Mouse (Mus musculus) midbrain, embryonic 15.5 days (tissue): ENCODE measurements at regions not wholly inside any gene's neighbourhood (a gene's known extent, or its start where the extent isn't known, plus 50 kb on each side); places are given as distances from the start of the nearest gene placed in this dataset.

Source experiments
- ATAC-seq: fragments of 200-750 bp; cut with Nextera tagmentation; replicated peaks from 2 replicates; pipeline ENCODE4 v1.8.0; 2017; ENCODE audit warnings: moderate TSS enrichment
- H3K27ac ChIP-seq: fragments of 300-500 bp; sonication (generic); 2 replicates; pipeline ENCODE4 v1.5.1; 2015; ENCODE audit warnings: mild to moderate bottlenecking, inconsistent platforms
- H3K27me3 ChIP-seq: fragments of 300-500 bp; sonication (generic); replicated peaks from 2 replicates; pipeline ENCODE4 v1.6.1; 2015; ENCODE audit warnings: inconsistent platforms
- H3K36me3 ChIP-seq: fragments of 300-500 bp; sonication (generic); replicated peaks from 2 replicates; pipeline ENCODE4 v1.6.1; 2015; ENCODE audit warnings: inconsistent platforms
- H3K4me1 ChIP-seq: fragments of 300-500 bp; sonication (generic); 2 replicates; pipeline ENCODE4 v1.6.1; 2015; ENCODE audit warnings: inconsistent platforms
- H3K4me2 ChIP-seq: fragments of 300-500 bp; sonication (generic); 2 replicates; pipeline ENCODE4 v1.6.1; 2015; ENCODE audit warnings: inconsistent platforms, mild to moderate bottlenecking, moderate library complexity
- H3K4me3 ChIP-seq: fragments of 300-500 bp; sonication (generic); 2 replicates; pipeline ENCODE4 v1.5.1; 2015; ENCODE audit warnings: mild to moderate bottlenecking, inconsistent platforms
- H3K9ac ChIP-seq: fragments of 300-500 bp; sonication (generic); 2 replicates; pipeline ENCODE4 v1.6.1; 2015; ENCODE audit warnings: mild to moderate bottlenecking, inconsistent platforms
- H3K9me3 ChIP-seq: fragments of 300-500 bp; sonication (generic); 2 replicates; pipeline ENCODE4 v1.6.1; 2016; ENCODE audit warnings: inconsistent platforms
- WGBS: fragments of 180-500 bp; shearing (Covaris S2); methylation state at CpG from one replicate; pipeline ENCODE4 v1.1.7; 2015; ENCODE audit warnings: mixed read lengths; 5-methylcytosine and 5-hydroxymethylcytosine counted together

DNA sequence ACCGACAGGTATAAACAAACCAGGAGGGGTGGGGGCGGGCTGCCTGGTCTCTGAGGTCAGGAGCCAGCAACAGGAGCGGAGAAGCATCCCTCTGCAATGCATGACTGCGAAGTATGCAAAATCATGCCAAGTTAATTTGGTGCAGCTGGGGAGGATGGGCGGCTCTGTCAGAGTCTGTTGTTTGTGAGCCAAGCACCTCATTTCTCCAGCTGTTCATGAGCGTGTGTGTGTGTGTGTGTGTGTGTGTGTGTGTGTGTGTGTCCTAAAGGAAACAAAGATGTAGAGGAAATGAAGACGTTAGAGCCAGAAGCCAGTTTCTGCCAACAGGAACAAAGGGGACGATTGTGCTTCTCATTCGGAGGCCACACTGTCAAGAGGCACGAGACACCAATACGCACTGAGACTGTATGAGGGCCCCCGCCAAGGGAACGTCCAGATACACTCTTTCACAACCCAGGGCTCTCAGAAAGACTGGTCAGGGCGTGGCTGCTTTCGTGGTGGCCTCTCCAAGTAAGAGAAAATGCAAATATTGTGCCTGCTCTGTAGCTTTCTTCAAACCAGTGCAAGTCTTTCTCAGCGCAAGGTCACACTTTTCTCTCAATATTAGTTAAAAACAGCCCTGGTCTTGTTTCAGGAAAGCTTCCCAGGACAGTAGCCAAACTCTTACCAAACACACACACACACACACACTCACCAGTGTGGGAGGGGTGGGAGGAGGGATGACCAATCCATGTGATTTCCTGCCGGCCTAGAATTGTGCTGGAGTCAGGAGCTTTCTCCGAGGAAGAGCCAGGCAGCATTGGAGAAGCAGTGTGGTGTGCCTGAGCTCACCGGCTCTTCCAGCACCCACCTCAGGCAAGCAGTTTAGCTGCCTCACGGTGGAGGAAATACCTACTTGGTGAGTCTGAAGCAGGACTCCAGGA is 80.8 kb downstream of the Vcpkmt start:
- peak overlapping the region; percentile 68 for H3K27ac ChIP-seq
- no peaks in the 10 kb centered on the region for H3K27me3 ChIP-seq
- no peak overlapping the region for H3K9ac ChIP-seq
- WGBS, result 17% methylated on average over 20 of the region's 20 CpGs
- peak overlapping the region; percentile 29; the same call in 1 of the 2 replicates for H3K4me2 ChIP-seq
- ATAC-seq, result peak; percentile 86
- H3K4me1 ChIP-seq, result peaks cover 20% of the 10 kb centered on the region
- H3K9me3 ChIP-seq, result no peaks in the 10 kb centered on the region
- H3K36me3 ChIP-seq, result no peaks in the 10 kb centered on the region
- H3K4me3 ChIP-seq, result no peak overlapping the region

DNA sequence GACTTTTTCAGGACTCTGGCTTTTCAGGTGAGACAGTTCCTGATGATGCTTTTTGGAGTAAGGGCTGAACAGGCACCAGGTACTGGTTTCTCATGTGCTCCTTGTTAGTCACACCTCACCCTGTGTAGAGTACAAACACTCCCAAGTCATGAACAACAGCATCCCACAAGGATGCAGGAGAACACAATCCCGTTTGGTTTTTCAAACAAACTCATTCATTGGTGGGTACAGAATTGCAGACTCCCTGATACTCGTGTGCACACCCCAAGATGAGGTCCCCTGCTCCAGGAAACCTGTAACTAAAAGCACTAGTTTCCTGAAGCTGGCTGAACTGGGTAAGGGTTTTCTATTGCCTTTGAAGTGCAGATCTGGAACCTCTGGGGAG is 81.5 kb downstream of the Vcpkmt start:
- Histone ChIP-seq H3K27me3 (no peaks in the 10 kb centered on the region), H3K9ac (no peak overlapping the region), H3K4me3 (no peak overlapping the region), H3K4me1 (peaks cover 20% of the 10 kb centered on the region), H3K4me2 (peak overlapping the region; percentile 29; the same call in 1 of the 2 replicates), H3K9me3 (no peaks in the 10 kb centered on the region), H3K36me3 (no peaks in the 10 kb centered on the region), H3K27ac (peak overlapping the region; percentile 68; the same call in 1 of the 2 replicates)
- no peak for ATAC-seq
- 39% methylated on average over 2 of the region's 2 CpGs for WGBS

DNA sequence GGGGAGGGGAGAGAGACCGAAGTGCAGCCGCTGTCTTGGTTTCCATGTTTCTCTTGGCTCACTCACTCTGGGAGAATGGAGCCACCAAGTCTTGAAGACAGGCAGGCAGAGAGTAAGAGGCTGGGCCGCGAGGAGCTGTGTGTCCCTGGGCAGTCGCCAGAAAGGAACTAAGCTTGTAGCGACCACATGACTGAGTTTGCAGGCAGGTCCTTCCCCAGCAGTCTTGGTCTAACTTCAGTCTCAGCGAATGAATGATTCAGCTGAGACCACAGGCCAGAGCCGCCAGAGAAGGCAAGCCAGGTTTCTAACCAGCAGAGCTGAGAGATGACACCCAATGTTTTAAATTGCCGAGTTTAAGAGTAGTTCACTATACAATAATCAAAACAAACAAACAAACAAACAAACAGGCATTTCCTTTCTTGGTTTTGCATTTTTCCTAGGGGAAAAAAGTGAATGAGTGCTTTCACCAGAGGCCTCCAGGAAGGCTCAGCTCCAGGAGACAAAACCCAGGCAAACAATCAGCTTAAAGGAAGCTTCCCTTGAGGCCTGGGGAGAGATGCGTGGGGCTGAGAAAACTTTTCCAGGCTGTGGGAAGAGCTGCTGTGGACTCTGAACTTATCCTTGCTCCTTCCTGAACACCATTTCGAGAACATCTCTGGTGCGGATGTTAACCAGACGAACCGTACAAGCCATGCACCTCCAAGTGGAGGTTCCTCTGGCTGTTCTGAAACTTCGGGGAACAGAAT is 82.1 kb downstream of the Vcpkmt start:
- peaks cover 20% of the 10 kb centered on the region for H3K4me1 ChIP-seq

DNA sequence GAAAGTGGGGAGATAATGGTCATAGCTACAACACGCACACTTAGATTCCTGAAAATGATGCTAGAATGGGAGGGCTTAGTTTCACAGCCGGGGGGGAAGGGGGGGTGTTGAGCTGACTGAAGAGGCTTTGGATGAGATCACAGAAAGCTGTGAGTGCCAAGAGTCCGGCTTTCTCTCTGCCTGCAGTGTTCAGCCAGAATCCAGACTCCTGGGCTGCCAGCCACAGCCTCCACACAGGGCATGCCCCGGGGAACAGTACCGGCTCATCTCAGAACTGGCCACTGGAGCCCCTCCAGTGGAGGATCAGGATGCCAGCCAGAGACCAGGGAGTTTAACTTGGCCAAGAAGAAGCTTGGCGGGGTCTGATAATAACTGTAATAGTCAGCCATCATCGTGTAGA is 85.7 kb downstream of the Vcpkmt start:
- H3K9me3 ChIP-seq, result no peaks in the 10 kb centered on the region
- no peak overlapping the region for H3K4me2 ChIP-seq
- no peak overlapping the region for H3K9ac ChIP-seq
- no peak overlapping the region for H3K27ac ChIP-seq
- WGBS, result 62% methylated on average over 7 of the region's 7 CpGs
- no peak overlapping the region for H3K4me3 ChIP-seq
- peak; percentile 57 for ATAC-seq
- H3K27me3 ChIP-seq, result no peaks in the 10 kb centered on the region
- no peaks in the 10 kb centered on the region for H3K36me3 ChIP-seq
- peaks cover 14% of the 10 kb centered on the region for H3K4me1 ChIP-seq

More for the DNA sequence above, 82.1 kb downstream of the Vcpkmt start:
- no peaks in the 10 kb centered on the region for H3K27me3 ChIP-seq
- 75% methylated on average over 15 of the region's 15 CpGs for WGBS
- H3K27ac ChIP-seq, result no peak overlapping the region
- H3K4me2 ChIP-seq, result no peak overlapping the region
- no peaks in the 10 kb centered on the region for H3K9me3 ChIP-seq
- H3K9ac ChIP-seq, result no peak overlapping the region
- H3K4me3 ChIP-seq, result no peak overlapping the region
- ATAC-seq, result no peak
- no peaks in the 10 kb centered on the region for H3K36me3 ChIP-seq

DNA sequence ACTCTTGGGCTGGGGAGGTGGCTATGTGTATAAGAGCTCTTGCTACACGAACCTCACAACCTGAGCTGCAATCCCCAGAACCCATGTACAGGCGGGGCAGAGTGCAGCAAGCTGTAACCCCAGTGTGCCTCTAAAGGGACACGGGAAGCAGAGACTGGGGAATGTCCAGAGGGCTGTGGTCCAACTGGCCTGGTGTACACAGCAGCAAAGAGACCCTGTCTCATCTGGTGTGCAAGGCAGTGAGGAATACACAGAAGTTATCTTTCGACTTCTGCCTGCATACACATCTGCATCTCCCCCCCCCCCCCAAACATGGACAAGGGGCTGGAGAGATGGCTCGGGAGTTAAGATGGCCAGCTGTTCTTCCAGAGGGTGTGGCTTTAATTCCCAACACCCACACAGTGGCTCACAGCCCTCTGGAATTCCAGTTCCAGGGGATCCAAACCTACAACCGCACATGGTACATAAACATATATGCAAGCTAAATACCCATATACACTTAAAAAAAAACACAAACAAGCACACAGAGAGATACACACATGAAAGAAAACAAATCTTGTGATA is 86.4 kb downstream of the Vcpkmt start:
- Histone ChIP-seq H3K27me3 (no peaks in the 10 kb centered on the region), H3K4me2 (no peak overlapping the region), H3K27ac (no peak overlapping the region), H3K4me3 (no peak overlapping the region), H3K4me1 (peaks cover 7% of the 10 kb centered on the region), H3K36me3 (no peaks in the 10 kb centered on the region), H3K9ac (no peak overlapping the region), H3K9me3 (no peaks in the 10 kb centered on the region)
- 74% methylated on average over 6 of the region's 6 CpGs for WGBS
- no peak for ATAC-seq

DNA sequence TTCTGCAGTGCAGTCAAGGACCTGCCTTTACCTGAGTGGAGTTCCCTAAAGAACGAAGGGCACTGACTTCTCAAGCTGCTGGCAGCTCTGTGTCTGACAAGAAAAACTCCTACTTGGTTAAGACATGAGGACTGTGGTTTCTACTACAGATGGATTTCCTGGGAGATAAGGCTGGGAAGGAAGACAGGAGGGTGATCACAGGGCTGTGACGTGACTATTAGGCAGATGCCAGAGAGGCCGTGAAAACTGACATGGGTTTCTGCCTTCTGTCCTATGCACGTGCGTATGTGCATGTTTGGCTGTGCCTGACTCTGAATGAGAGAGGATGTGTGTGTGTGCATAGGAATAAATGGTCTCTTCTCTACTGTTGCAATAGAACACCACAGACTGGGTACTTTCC is 87.1 kb downstream of the Vcpkmt start:
- H3K27me3 ChIP-seq, result no peaks in the 10 kb centered on the region
- H3K4me1 ChIP-seq, result peaks cover 4% of the 10 kb centered on the region; the same call in 1 of the 2 replicates
- H3K4me3 ChIP-seq, result no peak overlapping the region
- H3K4me2 ChIP-seq, result no peak overlapping the region
- H3K27ac ChIP-seq, result no peak overlapping the region
- ATAC-seq, result no peak
- H3K9me3 ChIP-seq, result no peaks in the 10 kb centered on the region
- 84% methylated on average over 5 of the region's 5 CpGs for WGBS
- H3K9ac ChIP-seq, result no peak overlapping the region
- H3K36me3 ChIP-seq, result no peaks in the 10 kb centered on the region

DNA sequence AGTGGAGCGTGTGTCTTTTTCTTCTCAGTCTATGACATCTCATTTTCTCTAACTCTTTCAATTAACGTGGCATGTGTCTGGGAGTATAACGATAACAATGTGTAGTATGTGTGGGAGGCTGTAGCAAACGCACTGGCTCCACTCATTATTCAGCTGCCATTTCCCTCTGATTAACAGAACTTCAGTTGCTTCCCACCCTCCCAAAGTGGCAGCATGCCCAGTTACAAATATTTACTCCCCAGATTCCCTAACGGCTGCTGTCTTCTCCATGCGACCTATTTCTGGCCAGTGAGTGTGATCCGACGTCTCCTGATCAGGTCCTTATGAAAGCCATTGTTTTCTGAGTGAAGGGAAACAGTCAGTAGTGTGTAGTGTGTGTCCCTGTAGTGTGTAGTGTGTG is 88.2 kb downstream of the Vcpkmt start:
- H3K36me3 ChIP-seq, result no peaks in the 10 kb centered on the region
- no peaks in the 10 kb centered on the region for H3K9me3 ChIP-seq
- ATAC-seq, result no peak
- no peaks in the 10 kb centered on the region for H3K27me3 ChIP-seq
- no peak overlapping the region for H3K9ac ChIP-seq
- H3K4me3 ChIP-seq, result no peak overlapping the region
- peaks cover 4% of the 10 kb centered on the region; the same call in 1 of the 2 replicates for H3K4me1 ChIP-seq
- no peak overlapping the region for H3K27ac ChIP-seq
- H3K4me2 ChIP-seq, result no peak overlapping the region
- 75% methylated on average over 8 of the region's 8 CpGs for WGBS

DNA sequence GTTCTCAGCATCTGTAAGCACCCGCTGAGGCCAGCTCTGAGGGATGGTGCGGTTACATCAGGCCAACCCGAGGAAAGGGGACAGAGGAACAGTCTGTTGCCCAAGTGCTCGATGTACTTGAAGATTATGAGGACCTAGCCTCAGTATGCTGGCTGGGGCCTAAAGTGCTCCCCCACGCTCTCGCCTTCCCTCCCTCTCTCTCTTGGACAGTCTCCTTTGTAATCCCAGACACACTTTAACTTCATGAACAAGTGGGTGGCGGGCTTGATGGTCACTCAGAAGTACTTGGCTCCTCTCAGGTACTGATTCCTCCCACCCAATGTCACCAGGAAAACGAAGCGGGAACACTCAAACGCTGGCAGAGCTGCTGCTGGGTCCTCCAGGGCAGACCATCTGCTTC is 93.1 kb downstream of the Vcpkmt start:
- H3K27ac ChIP-seq, result no peak overlapping the region
- H3K9me3 ChIP-seq, result no peaks in the 10 kb centered on the region
- no peaks in the 10 kb centered on the region for H3K27me3 ChIP-seq
- H3K4me2 ChIP-seq, result no peak overlapping the region
- H3K36me3 ChIP-seq, result no peaks in the 10 kb centered on the region
- ATAC-seq, result no peak
- H3K4me1 ChIP-seq, result peaks cover 8% of the 10 kb centered on the region
- no peak overlapping the region for H3K9ac ChIP-seq
- 90% methylated on average over 10 of the region's 10 CpGs for WGBS
- no peak overlapping the region for H3K4me3 ChIP-seq

DNA sequence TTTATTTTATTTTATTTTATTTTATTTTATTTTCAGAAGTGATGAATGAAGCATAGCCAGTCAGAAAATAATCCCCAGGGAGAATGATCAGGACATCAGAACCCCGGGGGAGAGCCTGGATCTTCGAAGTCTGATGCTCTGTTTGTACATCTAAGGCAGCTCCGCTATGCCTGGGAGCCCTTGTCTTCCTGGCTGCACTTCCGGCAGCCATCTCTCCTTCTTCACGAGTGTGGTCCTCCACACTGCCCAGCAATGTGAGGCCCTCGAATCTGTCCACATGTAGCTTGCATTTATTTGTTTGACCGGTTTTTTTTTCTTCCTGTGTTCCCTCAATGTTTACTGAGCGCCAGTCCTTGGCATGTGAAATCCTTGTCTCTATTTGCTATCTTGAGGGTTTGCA is 95.9 kb downstream of the Vcpkmt start:
- H3K4me1 ChIP-seq, result peaks cover 8% of the 10 kb centered on the region
- H3K4me2 ChIP-seq, result no peak overlapping the region
- H3K4me3 ChIP-seq, result no peak overlapping the region
- H3K27me3 ChIP-seq, result no peaks in the 10 kb centered on the region
- no peaks in the 10 kb centered on the region for H3K9me3 ChIP-seq
- 77% methylated on average over 8 of the region's 8 CpGs for WGBS
- no peak for ATAC-seq
- no peaks in the 10 kb centered on the region for H3K36me3 ChIP-seq
- H3K9ac ChIP-seq, result no peak overlapping the region
- H3K27ac ChIP-seq, result no peak overlapping the region

DNA sequence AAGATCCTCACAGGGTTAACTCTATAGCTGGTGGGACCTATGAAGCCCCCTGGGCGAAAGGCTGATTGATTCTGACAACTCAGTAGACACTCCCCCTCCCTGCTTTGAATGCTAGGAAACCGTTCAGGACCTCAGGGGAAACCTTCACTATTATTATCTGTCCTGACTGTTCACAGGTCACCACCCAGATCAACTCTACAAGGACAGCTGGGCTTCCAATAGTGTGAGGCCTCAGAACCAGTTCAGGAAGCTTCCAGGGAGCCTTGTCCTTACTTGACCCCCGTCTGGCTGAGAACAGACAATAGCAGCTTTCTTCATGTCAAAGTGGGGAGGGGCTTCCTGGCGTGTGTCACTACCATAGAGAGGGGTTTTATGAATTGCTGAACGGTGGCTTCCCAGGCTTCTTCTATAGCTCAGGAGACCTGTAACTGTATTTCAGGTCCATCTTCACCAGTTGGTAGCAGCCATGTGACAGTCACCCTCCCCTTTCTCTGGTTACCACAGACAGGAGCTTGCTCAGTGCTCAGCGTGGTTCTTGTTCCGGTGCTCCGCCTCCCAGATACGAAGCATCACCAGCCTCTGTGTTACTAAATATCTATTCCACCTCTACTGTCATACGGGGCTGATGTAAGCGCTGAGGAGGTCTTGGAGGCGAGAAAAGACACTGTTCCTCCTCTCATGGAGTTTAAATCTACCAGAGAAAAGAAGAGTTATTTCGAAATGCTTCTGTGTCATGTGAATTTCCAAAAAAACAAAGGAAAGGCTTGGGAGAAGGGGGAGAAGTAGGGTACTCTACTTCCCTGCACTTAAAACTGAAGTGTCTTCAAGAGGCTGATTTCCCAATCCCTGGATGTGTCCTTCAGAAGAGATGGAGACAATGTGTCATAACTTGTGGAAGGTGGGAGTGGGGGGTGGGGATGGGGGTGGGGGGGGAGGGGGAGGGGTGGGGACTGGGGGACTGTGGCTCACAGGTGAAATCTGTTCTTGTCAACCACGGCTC is 96.9 kb downstream of the Vcpkmt start:
- WGBS, result 30% methylated on average over 14 of the region's 14 CpGs
- H3K4me3 ChIP-seq, result no peak overlapping the region

DNA sequence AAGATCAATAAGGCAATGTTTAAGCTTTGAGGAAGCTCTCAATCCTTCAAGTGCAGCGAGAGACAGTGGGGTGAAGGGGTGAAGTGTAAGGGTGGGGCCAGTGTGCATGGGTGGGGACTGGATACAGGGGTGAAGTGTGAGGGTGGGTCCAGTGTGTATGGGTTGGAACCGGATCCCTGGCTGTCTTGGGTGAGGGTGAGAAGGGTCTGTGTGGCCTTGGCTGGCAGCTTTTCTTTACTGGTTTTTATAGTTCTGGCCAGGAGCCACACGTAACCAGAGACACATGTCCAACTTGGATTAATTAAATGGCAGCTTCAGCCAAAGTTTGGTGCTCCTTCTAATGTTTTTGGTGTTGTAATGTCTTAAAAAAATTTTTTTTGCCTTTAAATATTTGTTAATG is 101.4 kb downstream of the Vcpkmt start:
- no peak overlapping the region for H3K27ac ChIP-seq
- ATAC-seq, result no peak
- no peak overlapping the region for H3K9ac ChIP-seq
- no peaks in the 10 kb centered on the region for H3K27me3 ChIP-seq
- H3K4me1 ChIP-seq, result peaks cover 16% of the 10 kb centered on the region
- no peak overlapping the region for H3K4me2 ChIP-seq
- H3K36me3 ChIP-seq, result no peaks in the 10 kb centered on the region
- no peaks in the 10 kb centered on the region for H3K9me3 ChIP-seq
- no peak overlapping the region for H3K4me3 ChIP-seq
- 94% methylated on average over 3 of the region's 3 CpGs for WGBS

More for the DNA sequence above, 96.9 kb downstream of the Vcpkmt start:
- Histone ChIP-seq H3K4me2 (peak overlapping the region; percentile 32), H3K9me3 (no peaks in the 10 kb centered on the region), H3K27ac (no peak overlapping the region), H3K4me1 (peaks cover 8% of the 10 kb centered on the region), H3K36me3 (no peaks in the 10 kb centered on the region), H3K9ac (no peak overlapping the region), H3K27me3 (no peaks in the 10 kb centered on the region)
- ATAC-seq, result peak; percentile 67
